Mouse (Mus musculus) spleen, adult 18-20 months (tissue): ENCODE results near the gene Rbm14.
A peak's percentile ranks its signal among the peaks of the same experiment; 100 is the strongest.

Source experiments
- DNase-seq, 2 experiments: peaks; one replicate each; pipeline ENCODE4 v3.0.0; 2022; ENCODE audit warnings: mixed read lengths in 2 of 2

Gene Rbm14

DNA sequence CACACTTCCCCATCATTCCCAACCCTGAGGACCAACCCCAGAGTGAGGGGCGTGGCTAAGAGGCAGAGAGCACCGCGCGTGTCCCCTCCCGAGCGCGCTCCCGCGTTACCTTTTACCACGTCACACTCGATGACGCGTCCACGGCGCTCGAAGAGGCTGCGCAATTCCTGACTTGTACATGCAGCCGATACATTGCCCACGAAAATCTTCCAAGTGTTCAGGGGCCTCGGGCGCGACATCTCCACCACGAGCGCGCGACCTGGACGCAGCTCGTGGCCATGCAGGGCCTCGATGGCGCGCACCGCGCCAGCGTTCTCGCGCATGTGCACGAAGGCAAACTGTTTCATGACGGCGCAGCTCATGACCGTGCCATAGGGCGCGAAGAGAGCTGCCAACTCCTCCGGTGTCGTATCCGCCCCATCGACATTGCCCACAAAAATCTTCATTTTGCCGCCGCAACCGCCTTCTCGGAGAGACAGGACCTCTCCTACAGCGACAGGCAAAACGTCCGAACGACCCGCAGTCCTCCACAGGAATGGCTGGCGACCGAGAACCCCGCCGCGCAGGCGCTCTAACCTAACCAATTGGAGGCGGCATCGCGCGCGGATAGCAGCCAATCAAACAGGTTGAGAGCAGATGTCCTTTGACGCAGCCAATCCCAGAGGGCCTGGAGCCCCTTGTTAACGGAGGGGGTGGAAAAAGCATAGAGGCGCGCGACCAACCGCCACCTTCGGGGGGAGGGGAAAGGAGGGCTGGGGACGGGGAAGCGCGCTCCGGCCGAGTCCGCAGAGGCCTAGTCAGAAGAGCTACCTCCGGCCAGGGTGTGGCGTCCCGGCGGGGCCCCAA is at the start of gene Rbm14, which contains the start of gene Gm21992:
Gene Rbm14 (minus strand): TSS at position 572 of the 846 bp plus-strand sequence.
Gene Gm21992 (minus strand): TSS at position 550 of the 846 bp plus-strand sequence.
- peak; percentile 94 to 95 for DNase-seq

DNA sequence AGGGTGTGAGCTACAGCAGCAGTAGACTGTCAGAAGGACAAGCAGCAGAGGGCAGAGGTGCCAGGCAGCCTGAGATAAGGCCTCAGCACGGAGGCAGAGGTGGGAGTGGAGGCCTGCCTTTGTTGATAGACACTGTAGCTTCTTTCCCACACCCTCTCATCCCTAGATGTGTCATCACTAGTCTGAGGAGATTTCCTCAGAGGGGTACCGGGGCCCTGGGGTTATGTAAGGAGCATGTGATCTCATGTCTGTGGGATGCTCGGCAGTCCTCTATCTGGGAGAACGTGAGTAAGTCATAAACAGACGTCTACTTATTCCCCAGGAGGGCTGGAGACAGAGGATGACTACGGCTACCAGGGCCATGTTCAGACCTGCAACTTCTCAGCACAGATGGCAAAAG is 47.6 kb upstream of the Rbm14 start:
- DNase-seq = no peak

DNA sequence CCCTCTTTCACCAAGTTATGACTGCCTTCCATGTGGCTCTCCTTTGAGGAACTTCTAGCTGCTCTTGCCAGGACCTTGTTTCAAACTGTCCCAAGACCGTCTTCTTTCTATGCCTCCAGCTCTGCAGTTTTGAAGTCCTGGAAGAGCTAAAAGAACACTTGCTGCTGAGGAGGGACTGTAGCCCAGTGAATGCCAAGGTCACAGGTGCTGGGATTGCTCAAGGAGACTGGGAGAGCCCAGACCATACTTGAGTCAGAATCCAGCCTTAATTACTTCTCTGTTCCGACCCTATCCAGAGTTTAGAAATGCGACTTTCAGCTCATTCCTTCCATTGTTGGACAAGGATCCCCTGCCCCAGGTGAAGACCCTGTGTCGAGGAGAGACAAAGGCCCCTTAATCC is 44.5 kb upstream of the Rbm14 start:
- DNase-seq = no peak

DNA sequence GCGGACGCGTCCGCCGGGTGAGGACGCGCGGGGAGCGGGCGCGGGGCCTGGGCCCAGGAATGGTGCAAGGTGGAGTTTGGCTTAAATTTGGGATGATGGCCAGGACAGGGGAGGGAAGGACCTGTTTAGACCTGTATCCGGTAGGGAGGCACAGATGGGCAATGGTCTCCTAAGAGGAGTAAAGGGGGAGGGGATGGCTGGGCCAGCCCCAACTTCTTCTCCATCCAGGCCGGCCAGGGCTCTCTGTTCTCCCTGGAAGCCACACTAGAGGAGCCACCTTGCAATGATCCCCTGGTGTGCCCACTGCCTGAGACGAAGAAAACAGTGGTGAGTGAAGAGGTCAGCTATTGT is 44.0 kb upstream of the Rbm14 start:
- no peak for DNase-seq

DNA sequence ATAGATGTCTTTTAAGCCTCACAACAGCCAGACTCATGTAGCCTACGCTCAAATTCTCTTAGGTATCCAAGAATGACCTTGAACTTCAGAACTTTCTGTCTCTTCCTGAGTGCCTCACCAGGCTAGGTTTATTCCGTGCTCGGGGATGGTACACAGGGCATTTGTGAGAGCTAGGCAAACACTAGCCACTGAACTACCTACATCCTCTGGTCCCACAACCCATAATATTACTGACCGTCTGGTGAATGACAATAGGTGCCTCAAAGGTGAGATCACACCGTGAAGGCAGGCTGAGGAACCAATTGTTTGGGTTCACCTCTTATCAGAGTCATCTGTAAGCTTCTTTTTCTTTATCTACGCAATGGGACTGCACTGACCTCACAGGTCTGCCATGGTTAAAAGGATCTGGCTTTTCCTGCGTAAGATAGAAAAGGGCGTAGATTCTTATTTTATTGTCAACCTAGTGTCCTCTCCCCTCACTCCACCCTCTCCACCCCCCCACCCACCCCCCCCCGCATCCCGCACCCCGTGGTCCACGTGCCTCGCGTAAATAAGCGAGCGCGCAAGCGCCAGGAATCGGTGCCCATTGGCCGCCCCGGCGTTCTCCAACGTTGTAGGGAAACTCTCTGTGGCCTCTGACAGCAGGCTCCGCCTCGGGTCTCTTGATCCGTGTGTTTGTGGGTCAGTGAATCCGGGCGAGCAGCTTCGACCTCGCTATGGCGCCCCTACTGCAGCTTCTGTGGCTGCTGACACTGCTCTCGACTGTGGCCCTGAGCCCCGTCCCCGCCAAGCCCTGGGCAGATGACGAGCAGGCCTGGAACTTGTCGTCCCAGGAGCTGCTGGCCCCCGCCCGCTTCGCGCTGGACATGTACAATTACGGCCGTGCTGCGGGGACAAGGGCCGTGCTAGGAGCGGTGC is 43.4 kb upstream of the Rbm14 start, which contains the start of gene Ctsf:
Gene Ctsf (plus strand): TSS at position 579 of the 918 bp plus-strand sequence.
- DNase-seq = peak; percentile 30 to 35

DNA sequence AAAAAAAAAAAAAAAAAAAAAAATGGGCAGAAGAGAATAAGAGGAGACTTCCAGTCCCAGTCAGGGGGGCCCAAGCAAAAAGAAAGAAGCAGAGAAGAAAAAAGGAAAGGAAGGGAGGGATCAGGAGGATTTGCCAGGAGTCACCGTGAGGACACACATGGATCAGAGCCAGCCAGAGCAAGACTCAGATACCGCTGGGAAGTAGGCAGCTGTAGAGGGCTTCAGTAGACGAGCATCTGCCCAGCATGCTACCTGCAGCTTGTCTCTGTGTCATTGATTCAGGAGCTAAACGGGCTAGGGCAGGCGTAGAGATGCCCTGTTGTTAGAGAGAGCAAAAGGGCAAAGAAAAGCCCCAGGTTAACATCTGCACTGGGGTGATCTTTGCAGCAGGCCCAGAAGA is 38.8 kb upstream of the Rbm14 start:
- no peak for DNase-seq

DNA sequence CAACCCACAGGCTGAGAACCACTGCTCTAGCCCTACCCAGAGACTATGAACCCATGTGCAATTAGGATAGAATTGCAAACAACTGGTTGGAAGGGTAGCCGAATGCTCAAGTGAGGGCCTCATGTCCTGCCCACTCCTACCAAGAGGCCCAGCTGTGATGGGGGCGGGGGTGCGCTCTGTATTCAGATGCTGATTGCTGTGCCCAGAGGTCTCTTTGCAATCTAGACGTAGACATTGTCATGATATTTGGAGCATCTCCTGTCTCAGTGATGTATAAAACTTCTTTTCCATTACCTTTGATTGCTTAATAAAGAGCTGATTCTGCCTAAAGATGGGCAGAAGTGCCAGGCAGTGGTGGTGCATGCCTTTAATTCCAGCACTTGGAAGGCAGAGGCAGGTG is 38.4 kb upstream of the Rbm14 start:
- no peak for DNase-seq

DNA sequence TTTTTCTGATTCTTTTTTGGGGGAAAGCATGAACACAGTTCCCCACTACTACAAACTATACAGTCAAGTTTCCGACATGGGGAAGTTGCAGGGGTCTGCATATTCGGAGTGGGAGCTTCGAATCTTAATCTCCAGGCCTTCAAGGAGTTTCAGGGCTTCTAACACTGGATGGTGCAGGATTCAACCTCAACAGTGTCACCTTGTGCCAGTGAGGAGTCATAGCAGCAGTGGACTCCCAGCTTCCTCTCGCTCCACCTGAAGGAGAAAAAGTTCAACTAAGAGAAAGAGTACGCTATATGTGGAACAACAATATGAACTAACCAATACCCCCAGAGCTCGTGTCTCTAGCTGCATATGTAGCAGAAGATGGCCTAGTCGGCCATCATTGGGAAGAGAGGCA is 36.1 kb upstream of the Rbm14 start:
- DNase-seq = no peak

DNA sequence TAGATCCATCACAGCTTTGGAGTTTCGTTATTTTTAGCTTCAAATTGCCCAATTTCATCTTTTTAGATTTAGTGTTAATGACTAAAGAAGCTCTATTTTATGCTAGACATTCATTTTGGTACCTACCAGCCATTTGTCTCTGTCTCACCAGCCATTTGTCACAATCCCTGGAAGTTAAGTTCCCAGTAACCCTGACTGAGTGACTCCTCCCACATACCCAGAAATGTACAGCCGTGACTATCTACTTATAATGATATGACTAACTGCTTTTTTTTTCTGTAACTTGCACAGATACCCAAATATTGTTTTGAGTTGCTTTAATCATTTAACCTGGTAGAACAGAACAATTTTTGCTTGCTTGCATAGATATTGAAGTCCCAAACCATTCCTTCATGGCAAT is 34.4 kb upstream of the Rbm14 start:
- no peak for DNase-seq

DNA sequence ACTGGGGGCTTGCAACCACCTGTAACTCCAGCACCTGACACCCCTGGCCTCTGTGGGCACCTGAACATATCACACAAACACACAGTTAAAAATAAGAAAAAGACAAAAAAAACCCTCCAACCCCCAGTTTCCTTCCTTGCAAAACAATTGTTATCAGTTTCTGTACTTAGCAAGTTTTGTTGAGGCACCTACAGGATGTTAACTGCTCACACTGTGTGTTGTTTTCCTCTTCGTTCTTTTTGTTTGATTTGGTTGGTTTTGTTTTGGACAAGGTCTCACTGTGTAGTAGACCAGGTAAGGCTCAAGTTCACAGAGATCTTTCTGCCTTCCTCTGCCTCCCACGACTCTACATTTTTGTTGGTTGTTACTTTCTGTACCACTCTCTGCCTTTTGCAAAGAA is 31.2 kb upstream of the Rbm14 start:
- no peak for DNase-seq

DNA sequence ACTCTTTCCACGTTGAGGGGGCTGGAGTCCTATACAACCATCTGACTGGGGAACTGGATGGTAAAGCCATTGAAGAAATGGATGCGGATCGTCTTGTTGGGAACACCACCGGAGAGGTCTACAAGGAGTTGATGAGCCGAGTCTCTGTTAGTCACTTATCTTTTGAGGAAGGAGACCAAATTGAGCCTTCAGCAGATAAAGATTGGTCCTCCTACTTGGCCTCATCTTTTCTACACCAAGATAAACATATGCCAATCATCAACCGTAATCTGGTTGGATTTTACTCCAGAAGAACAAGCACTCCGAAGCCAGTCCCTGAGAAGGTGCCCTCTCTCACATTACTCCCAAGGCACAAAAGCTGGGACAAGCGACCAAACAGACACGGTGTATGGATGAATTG is 29.4 kb upstream of the Rbm14 start:
- DNase-seq = no peak

DNA sequence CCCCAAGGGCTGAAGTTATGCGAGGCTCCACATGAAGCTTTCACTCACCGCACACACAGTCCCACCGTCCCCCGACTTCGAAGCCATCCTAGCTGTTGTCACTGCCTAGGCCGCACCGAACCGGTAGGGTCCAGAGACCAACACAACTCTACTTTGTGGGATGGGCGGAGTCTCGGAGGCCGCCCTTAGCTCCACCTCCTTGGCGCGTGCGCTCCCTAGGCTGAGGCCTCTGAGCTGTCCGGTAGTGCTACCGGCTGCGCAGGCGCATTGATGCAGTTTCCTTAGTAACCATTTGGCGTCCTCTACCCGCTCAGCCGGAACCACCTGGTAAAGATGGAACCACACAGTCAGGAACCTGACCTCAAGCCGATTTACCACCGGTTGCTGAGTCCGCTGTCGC is 27.7 kb upstream of the Rbm14 start, which contains the start of the genes Ccs and Ccdc87:
Gene Ccs (minus strand): TSS at position 184 of the 400 bp plus-strand sequence.
Gene Ccdc87 (plus strand): TSS at position 218 of the 400 bp plus-strand sequence.
- DNase-seq = peak; percentile 89 to 92

DNA sequence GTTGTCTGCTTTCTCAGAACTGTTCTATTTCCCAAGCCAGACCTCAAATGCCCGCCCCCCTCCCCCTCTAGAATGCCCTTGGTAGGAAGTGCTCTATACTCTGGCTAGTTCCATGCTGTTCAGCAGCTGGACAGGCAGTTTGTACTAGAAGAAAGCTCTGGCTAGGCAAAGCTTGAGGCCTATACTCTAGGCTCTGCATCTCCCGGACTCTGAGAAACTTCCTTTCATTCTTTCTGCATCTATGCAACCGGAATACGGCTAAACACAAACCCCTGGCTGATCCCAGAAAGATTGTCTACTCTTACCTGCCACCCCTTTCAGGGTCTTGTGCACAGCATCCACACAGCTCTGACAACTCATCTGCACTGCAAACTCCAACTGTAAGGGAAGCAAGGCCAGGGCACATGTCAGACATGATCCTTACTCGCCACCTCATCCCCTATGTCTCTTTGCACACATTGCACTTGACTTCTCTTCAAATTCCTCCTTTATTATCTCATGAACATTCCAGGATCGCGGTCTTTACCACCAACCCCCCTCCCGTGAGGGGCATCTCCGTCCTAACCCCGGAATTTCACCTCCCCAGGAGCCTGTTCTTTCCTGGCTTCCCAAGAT is 27.2 kb upstream of the Rbm14 start:
- no peak for DNase-seq

DNA sequence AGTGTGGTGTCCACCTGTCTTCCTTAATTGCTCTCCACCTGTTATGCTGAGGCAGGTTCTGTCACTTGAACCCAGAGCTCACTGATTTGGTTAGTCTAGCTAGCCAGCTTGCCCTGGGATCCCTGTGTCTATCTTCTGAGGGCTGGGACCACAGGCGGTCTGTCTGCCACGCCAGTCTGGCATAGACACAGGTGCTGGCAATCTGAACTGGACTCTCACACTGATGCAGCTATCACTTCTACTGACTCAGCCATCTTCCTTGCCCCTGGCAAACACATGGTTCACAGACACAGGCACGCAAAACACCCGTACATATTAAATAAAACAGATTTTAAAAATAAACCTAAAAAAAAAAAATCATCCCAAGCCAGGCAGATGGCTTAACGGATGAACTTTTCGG is 25.6 kb upstream of the Rbm14 start:
- no peak for DNase-seq

DNA sequence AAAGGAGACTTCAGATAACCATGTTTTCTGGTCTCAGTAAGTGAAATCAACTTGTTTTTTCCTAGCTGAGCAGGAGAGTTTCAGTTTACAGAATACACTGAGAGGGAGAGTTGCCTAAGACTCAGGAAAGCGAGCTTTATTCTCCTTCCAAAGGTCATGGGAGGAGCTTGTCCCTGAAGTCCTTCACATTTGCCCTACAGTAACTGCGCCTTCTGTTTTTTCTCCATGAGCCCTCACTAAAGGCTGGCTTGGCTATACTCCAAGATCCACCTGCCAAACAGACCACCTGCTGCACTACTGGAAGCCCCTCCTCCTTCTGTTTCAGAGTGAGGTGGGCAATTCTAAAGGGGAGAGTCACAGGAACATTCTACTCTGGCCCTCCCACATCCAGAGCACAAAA is 24.7 kb upstream of the Rbm14 start:
- DNase-seq = no peak

DNA sequence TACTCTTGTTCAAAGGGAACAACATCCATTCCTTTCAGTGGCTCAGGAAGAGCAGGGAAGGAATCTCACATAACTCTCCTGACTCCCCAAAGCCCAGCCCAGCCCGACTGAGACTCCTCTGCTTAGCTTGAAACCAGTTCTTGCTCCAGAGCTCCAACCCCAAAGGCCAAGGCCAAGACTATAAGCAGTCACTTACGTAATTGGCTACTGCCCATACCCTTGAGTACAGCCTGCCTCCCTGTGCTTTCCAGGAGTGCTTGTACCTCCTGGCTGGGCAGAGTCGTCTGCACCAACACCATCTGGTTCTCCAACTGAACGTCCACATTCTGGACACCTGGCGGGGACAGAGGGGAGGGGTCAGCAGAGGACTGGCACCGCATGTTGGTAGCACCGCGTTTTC is 22.5 kb upstream of the Rbm14 start:
- DNase-seq = no peak

DNA sequence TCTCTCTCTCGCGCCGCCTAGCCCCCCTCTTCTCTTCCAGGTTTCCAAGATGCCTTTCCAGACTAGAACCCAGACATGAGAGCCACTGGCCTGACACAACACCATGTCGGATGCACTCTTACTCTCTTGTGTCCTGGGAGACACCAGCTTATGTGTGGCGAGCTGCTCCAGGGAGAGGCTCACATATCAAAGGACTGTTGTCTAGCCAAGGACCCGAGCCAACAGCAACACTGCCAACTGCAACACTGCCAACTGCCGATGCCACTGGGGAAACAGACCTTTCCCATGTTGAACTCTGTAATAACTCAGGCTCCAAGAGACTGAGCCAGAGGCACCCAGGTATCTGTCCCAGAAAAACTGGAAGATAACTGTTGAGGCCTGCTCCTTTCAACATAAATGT is 17.7 kb upstream of the Rbm14 start:
- DNase-seq = no peak

DNA sequence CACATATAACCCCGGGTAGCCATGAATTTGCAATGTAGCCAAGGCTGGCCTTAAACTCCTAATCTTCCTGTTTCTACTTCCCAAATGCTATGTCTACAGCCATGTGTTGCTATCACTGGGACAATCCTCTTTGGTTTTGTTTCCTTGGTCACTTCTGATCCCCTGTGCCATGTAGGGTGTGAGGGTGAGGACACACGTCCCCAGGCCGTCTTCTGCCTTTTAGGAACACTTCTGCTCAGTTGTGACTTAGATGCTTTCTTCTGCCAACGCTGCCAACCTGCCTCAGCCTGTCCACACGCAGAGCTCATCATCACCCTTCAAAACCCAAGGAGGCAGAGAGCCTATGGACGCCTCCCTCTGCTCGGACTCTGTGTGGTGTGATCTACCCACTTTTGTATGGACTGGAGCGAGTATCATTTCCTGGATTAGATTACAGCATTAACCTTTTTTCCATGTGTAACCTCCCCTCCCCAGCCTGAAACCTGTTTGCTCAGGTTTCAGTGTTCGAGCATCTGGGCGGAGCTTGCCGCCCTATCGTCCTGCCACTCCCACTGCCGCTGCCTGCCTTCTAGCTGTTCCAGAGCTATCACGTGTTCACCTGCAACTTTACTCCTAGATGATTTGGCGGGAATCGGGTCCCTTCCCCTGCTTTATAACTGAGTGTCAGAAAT is 17.1 kb upstream of the Rbm14 start:
- DNase-seq = no peak

DNA sequence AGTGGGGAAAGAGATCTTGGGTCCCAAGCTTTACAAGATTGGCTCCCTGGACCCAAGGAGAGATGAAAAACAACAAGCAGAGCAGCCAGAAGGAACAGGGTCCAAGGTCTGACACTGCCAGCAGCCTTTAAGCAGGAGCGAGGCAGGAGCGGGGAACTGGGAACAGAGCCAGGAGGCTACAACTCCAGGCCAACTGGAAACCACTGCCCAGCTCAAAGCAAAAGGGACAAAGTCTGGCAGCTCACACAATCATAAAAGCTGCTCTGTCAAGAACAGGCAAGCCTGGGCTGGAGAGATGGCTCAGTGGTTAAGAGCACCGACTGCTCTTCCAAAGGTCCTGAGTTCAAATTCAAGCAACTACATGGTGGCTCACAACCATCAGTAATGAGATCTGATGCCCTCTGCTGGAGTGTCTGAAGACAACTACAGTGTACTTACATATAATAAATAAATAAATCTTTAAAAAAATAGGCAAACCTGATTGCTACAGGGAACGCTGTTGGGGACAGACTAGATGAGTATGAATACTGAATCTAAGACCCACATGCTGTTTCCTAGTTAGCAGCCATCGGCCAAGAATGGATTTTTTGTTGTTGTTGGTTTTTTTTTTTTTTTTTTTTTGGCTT is 9.4 kb upstream of the Rbm14 start:
- DNase-seq = no peak

DNA sequence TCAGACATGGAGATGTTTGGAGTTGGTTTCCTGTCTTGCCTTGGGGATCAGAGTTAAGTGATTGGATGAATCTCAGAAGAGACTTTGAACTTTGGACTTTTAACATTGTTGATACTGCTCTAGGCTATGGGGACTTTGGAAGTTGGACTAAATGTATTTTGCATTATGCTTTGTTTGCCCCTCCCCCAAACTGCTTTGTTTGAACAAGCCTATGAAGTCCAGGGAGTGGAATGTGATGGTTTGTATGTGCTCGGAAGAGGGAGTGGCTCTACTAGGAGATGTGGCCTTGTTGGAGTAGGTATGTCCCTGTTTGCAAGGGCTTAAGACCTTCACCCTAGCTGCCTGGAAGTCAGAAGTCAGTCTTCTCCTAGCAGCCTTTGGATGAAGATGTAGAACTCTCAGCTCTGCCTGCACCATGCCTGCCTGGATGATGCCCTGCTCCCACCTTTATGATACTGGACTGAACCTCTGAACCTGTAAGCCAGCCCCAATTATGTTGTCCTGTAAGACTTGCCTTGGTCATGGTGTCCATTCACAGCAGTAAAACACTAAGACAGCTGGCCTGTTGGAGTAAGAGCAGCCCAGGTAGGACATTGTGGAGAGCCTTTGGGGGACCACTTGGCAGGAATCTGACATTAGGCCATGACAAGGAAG is 5.9 kb upstream of the Rbm14 start:
- no peak for DNase-seq

DNA sequence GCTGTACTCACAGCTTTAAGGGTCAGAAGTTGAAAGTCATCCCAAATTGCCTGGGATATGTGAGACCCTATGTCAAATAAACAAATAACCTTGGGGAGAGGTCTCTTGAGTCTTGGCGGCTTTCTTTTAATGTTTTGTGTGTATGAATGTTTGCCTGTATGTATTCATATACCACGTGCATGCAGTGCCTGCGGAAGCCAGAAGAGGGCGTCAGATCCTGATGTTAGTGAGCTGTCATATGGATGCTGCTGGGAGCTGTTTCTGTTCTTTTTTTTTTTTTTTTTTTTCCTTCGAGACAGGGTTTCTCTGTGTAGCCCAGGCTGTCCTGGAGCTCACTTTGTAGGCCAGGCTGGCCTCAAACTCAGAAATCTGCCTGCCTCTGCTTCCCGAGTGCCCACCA is 1.6 kb upstream of the Rbm14 start:
- DNase-seq = no peak
